Mouse (Mus musculus): ENCODE results near the gene Gmps.

GRCm38 (mm10) chr3:63988722-63989440 lies 13.0 kb downstream of the Gmps start:
- no peak for TF ChIP-seq CTCF (IDR thresholded peaks at IDR 0.05; ENCODE audit: insufficient read depth, low read length)
- TF ChIP-seq POLR2A (IDR thresholded peaks at IDR 0.05; ENCODE audit: borderline replicate concordance, extremely low read depth, low read depth, low read length), result no peak
